Mouse (Mus musculus): ENCODE measurements around the gene Nucks1. TPM values are rescaled to one million over a fixed set of nuclear protein-coding genes. Genes with fewer than 3 reads are reported as not detected.

The Nucks1 gene
- total and polyA plus RNA-seq, 2 experiments from 2014 or later: 56.4 to 159 TPM

GRCm38 (mm10) chr1:131964580-131964979, 54.2 kb downstream of the Nucks1 start:
- ATAC-seq (no peak), DNase-seq (no peak)
- Histone ChIP-seq H3K4me1 (ENCODE audit: insufficient read depth) (peaks cover 6% of the 10 kb centered on the region; the same call in 1 of the 2 replicates), H3K4me3 (ENCODE audit: low read depth, low read length) (no peak overlapping the region), H3K36me3 (ENCODE audit: insufficient read depth) (no peaks in the 10 kb centered on the region), H3K4me2 (ENCODE audit: low read depth) (no peak overlapping the region), H3K9ac (no peak overlapping the region), H3K27ac (ENCODE audit: low read depth, low read length) (no peak overlapping the region), H3K27me3 (ENCODE audit: insufficient read depth, low read length) (peaks cover 8% of the 10 kb centered on the region; the same call in 1 of the 2 replicates), H3K9me3 (ENCODE audit: low read length) (no peaks in the 10 kb centered on the region)
- no peak for TF ChIP-seq CTCF (IDR thresholded peaks at IDR 0.05; ENCODE audit: low read depth)
- WGBS: 82% methylated on average over 7 of the region's 7 CpGs

- no peak overlapping the region for H3K4me2 ChIP-seq (ENCODE audit: low read depth)
- H3K36me3 ChIP-seq (ENCODE audit: insufficient read depth): no peaks in the 10 kb centered on the region
- TF ChIP-seq CTCF (IDR thresholded peaks at IDR 0.05; ENCODE audit: low read depth): no peak
- no peaks in the 10 kb centered on the region for H3K9me3 ChIP-seq (ENCODE audit: low read length)
- ATAC-seq: no peak
- H3K4me1 ChIP-seq (ENCODE audit: insufficient read depth): peaks cover 6% of the 10 kb centered on the region; the same call in 1 of the 2 replicates
- no peak overlapping the region for H3K27ac ChIP-seq (ENCODE audit: low read depth, low read length)
- peaks cover 8% of the 10 kb centered on the region; the same call in 1 of the 2 replicates for H3K27me3 ChIP-seq (ENCODE audit: insufficient read depth, low read length)
- no peak overlapping the region for H3K9ac ChIP-seq
- DNase-seq: no peak
- H3K4me3 ChIP-seq (ENCODE audit: low read depth, low read length): no peak overlapping the region
- WGBS: 58% methylated on average over 5 of the region's 5 CpGs
Measured at GRCm38 (mm10) chr1:131965818-131966217, 55.5 kb downstream of the Nucks1 start.

DNA sequence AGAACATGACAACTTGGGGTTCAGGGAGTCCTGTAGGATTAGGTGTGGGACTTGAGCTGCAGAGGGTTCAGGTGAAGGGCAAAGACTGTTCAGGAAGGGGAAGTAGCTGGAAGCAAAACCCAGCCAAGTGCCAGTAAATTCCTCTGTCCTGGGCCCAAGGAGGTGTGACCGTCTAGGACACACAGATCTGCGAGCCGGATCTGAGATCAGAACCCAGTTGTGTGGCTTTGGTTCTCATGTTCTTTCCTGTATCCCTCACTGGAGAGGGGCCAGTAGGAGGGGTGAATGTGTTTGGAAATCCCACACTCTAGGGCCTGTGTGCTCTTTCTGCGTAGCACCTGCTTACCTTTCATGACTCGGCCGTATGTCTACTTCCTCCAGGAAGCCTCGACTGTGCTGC, 57.0 kb downstream of the Nucks1 start:
- no peak overlapping the region for H3K9ac ChIP-seq
- no peak for TF ChIP-seq CTCF (IDR thresholded peaks at IDR 0.05; ENCODE audit: low read depth)
- H3K27ac ChIP-seq (ENCODE audit: low read depth, low read length): no peak overlapping the region
- DNase-seq (no peak), ATAC-seq (no peak)
- H3K4me2 ChIP-seq (ENCODE audit: low read depth): no peak overlapping the region
- 71% methylated on average over 7 of the region's 7 CpGs for WGBS
- H3K36me3 ChIP-seq (ENCODE audit: insufficient read depth): no peaks in the 10 kb centered on the region
- H3K4me3 ChIP-seq (ENCODE audit: low read depth, low read length): no peak overlapping the region
- H3K27me3 ChIP-seq (ENCODE audit: insufficient read depth, low read length): peaks cover 8% of the 10 kb centered on the region; the same call in 1 of the 2 replicates
- peaks cover 6% of the 10 kb centered on the region; the same call in 1 of the 2 replicates for H3K4me1 ChIP-seq (ENCODE audit: insufficient read depth)
- no peaks in the 10 kb centered on the region for H3K9me3 ChIP-seq (ENCODE audit: low read length)

- H3K9me3 ChIP-seq (ENCODE audit: low read length): no peaks in the 10 kb centered on the region
- ATAC-seq (no peak), DNase-seq (no peak)
- H3K4me3 ChIP-seq (ENCODE audit: low read depth, low read length): no peak overlapping the region
- H3K9ac ChIP-seq: no peak overlapping the region
- peaks cover 8% of the 10 kb centered on the region; the same call in 1 of the 2 replicates for H3K27me3 ChIP-seq (ENCODE audit: insufficient read depth, low read length)
- no peak overlapping the region for H3K4me2 ChIP-seq (ENCODE audit: low read depth)
- H3K36me3 ChIP-seq (ENCODE audit: insufficient read depth): no peaks in the 10 kb centered on the region
- H3K27ac ChIP-seq (ENCODE audit: low read depth, low read length): no peak overlapping the region
- WGBS: 35% methylated on average over 3 of the region's 3 CpGs
- no peak for TF ChIP-seq CTCF (IDR thresholded peaks at IDR 0.05; ENCODE audit: low read depth)
- peaks cover 4% of the 10 kb centered on the region; the same call in 1 of the 2 replicates for H3K4me1 ChIP-seq (ENCODE audit: insufficient read depth)
Measured at GRCm38 (mm10) chr1:131968556-131968955, 58.2 kb downstream of the Nucks1 start.

- Histone ChIP-seq H3K27ac (ENCODE audit: low read depth, low read length) (no peak overlapping the region), H3K27me3 (ENCODE audit: insufficient read depth, low read length) (peaks cover 6% of the 10 kb centered on the region; the same call in 1 of the 2 replicates), H3K36me3 (ENCODE audit: insufficient read depth) (no peaks in the 10 kb centered on the region), H3K9ac (no peak overlapping the region), H3K4me3 (ENCODE audit: low read depth, low read length) (no peak overlapping the region), H3K4me2 (ENCODE audit: low read depth) (no peak overlapping the region), H3K4me1 (ENCODE audit: insufficient read depth) (0 out of 2 replicates have a peak, but pooled peaks cover under 1% of the 10 kb centered on the region), H3K9me3 (ENCODE audit: low read length) (no peaks in the 10 kb centered on the region)
- WGBS: 60% methylated on average over 6 of the region's 6 CpGs
- TF ChIP-seq CTCF (IDR thresholded peaks at IDR 0.05; ENCODE audit: low read depth): no peak
- DNase-seq (no peak), ATAC-seq (no peak)
Measured at GRCm38 (mm10) chr1:131968983-131969382, 58.6 kb downstream of the Nucks1 start.

DNA sequence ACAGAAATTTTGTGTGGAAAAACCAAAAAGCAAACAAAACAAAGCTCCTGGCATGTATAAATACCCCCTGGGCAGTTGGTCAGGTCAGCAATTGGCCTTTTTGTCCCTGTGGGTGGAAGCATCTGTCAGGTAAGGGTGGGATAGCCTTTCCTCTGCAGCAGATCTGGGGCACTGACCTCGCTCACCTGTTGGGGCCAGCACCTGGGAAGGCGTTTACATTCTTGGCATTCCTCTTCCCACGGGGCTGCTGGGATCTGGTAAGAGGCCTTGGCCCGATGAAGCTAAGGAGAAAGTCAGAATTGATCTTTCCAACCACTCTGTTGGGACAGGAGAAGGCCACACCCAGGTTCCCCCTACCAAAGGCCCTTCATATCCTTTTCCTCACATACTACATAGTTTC, 59.5 kb downstream of the Nucks1 start:
- Histone ChIP-seq H3K9me3 (ENCODE audit: low read length) (no peaks in the 10 kb centered on the region), H3K27ac (ENCODE audit: low read depth, low read length) (no peak overlapping the region), H3K4me3 (ENCODE audit: low read depth, low read length) (no peak overlapping the region), H3K9ac (no peak overlapping the region), H3K36me3 (ENCODE audit: insufficient read depth) (no peaks in the 10 kb centered on the region), H3K4me1 (ENCODE audit: insufficient read depth) (no peaks in the 10 kb centered on the region), H3K27me3 (ENCODE audit: insufficient read depth, low read length) (no peaks in the 10 kb centered on the region), H3K4me2 (ENCODE audit: low read depth) (no peak overlapping the region)
- WGBS: 60% methylated on average over 4 of the region's 4 CpGs
- DNase-seq (no peak), ATAC-seq (no peak)
- TF ChIP-seq CTCF (IDR thresholded peaks at IDR 0.05; ENCODE audit: low read depth): no peak

- H3K4me3 ChIP-seq (ENCODE audit: low read depth, low read length): no peak overlapping the region
- no peak overlapping the region for H3K4me2 ChIP-seq (ENCODE audit: low read depth)
- DNase-seq: no peak
- H3K9me3 ChIP-seq (ENCODE audit: low read length): no peaks in the 10 kb centered on the region
- ATAC-seq: no peak
- WGBS: 51% methylated on average over 5 of the region's 5 CpGs
- no peaks in the 10 kb centered on the region for H3K36me3 ChIP-seq (ENCODE audit: insufficient read depth)
- no peak overlapping the region for H3K27ac ChIP-seq (ENCODE audit: low read depth, low read length)
- no peaks in the 10 kb centered on the region for H3K4me1 ChIP-seq (ENCODE audit: insufficient read depth)
- H3K27me3 ChIP-seq (ENCODE audit: insufficient read depth, low read length): no peaks in the 10 kb centered on the region
- TF ChIP-seq CTCF (IDR thresholded peaks at IDR 0.05; ENCODE audit: low read depth): no peak
- no peak overlapping the region for H3K9ac ChIP-seq
Measured at GRCm38 (mm10) chr1:131970322-131970660, 60.0 kb downstream of the Nucks1 start.

Measured in forebrain, postnatal 0 days (tissue).